Mouse (Mus musculus) B cell, adult 2 months (primary cell): Measurements from ENCODE around the gene Mettl9.
"Not testable (repeated sequence)": the region's sequence is repeated elsewhere in the genome, so short reads cannot be mapped to it uniquely, and the experiment has no call there.

Experiments used
- DNase-seq, 2 experiments: peaks; one replicate each; pipeline ENCODE4 v3.0.0; 2022

Mettl9 gene

DNA sequence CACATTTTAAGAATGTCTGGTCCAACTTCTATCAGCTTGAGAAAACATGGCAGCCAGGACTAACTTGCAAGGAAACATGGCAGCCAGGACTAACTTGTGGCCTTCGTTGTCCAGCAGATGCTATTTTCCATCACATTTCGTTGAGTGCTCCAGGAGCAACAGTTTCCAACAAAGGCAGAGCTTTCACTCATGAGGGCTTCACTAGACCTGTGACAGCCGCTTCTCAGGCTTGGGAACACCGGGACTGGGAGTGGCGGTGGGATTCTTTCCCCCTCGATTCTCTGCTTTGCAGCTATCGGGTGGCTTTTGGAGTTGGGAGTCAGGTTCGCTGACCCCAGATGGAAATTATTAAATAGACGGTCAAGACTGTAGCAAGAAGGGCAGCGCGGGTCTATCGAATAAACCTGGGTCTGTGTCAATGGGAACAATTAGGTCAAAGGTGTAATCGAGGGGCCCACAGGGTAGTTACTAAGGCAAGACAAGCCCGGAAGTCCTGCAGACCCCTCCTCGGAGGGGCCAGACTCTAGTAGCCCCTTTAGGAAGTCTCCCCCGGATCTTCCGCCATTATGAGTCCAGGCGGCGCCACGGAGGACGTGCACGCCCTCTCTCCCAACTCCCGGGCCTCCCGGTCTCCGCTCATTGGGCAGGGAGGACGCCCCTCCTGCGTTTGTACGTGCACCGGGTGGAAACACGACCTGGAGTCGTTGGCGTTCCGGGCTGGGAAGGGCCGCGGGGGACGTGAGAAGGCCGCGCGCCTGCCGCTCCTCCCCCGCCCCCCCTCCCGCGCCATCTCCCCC, at the start of gene Mettl9:
TSS of gene Mettl9 (plus strand) at position 590 of the 797 bp plus-strand sequence.
- DNase-seq = peak; percentile 93 to 94

DNA sequence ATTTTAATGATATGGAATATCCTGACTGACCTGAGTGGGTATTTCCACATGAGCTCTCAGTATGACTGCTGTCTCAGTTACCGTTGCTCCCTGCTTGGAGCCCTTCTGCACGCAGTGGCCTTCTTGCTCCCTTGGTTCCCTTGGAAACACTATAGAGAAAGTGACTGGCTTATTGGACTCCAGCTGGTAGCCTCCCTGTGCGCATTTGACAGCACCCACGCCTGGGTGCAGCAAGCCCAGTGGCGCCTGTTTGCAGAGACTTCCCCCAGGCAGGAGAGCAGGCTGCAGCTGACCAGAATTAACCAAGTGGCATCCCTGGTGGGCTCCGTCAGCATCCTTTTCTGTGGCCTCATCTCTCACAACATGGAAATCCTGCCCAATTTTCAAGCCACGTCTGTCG, 43.1 kb upstream of the Mettl9 start:
- DNase-seq = no peak

DNA sequence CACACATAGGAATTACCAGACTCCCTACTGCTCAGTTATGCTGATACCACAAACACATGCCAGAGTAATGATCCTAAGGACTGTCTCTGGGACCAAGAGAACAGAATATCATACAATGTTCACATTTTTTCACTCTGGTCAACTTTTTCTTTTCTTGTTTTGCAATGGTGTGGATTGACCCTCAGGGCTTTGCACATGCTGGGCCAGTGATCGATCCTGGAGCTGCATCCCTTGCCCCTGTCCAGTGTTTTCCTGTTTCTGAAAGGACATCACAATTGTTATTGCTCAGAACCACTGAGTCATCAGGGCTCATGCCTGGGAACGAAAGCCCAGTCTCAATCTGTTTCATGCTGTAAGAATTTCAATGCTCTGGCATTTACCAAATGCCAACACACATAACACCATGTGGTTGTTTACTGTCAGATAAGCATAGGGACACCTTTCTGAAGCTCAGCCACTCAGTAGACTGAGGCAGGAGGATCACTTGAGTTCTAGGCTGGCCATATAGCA, 35.2 kb upstream of the Mettl9 start:
- DNase-seq = no peak

DNA sequence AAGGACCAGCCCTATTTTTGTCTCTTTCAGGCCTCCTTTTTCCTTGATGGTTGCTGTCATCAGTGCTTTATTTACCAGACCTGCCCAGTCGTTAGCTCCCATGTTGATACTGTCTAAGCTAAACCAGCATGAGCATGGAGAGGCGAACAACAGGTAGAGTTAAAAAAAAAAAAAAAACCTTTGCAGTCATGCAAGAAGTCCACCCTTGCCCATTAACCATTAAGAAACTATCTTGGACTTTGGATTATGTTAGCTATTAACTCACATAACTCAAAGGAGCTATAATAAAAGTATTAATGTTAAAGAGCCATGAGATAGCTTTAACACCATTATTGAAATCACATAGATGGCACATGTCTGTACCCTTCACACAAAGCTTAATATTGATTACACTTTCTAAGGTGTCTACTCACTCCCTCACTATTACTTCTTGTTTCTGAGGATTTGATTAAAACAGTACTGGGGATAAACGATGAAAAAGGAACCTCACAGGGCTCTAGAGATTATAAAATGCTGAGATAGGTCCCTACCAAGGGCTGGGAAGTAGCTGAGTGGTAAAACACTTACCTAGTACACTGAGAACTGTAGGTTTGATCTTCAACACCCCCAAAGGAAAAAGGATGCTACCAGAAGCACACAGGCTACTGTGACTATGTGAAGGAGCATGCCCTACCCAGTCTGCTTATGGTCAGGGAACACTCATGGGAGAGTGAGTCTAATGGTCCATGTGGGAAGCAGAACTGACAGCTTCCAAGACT, 34.0 kb upstream of the Mettl9 start:
- no peak for DNase-seq

DNA sequence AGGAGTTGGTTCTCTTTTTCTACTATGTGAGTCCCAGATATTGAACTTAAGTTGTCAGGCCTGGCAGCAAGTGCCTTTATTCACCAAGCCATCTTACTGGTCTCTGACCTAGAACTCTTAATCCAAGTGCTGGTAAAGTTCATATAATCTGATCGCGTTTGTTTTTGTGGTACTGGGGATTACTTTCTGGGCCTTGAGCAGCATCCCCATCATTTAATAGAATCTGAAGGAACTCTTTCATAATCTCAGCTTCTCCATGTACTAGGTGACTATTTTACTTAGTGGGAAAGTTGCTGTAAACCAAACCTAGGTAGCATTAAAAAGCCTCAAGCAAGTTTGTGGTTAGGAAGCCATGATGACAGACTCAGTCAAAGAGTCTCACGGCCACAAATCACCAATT, 32.4 kb upstream of the Mettl9 start:
- DNase-seq = no peak

DNA sequence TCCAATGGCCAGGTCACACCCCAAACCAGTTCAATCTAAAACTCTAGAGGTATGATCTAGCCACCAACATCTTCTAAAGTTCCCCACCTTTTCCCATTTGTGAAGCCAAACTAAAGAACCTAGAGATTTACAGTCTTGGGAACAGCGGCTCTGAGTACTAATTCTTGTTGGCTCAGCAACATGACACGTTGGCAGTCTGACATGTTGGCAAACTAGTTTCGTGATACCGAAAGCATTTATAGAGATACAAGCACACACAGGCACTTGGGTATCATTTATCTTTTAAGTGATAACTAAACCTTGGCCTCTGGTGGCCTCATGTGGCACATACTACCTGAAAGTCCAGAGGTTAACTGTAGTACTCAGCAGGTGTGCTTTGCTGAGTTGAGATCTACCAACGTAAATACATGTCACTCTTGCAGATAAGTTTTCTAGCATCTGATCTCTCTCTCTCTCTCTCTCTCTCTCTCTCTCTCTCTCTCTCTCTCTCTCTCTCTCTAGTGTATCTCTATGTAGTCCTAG, 31.8 kb upstream of the Mettl9 start:
- DNase-seq = no peak

DNA sequence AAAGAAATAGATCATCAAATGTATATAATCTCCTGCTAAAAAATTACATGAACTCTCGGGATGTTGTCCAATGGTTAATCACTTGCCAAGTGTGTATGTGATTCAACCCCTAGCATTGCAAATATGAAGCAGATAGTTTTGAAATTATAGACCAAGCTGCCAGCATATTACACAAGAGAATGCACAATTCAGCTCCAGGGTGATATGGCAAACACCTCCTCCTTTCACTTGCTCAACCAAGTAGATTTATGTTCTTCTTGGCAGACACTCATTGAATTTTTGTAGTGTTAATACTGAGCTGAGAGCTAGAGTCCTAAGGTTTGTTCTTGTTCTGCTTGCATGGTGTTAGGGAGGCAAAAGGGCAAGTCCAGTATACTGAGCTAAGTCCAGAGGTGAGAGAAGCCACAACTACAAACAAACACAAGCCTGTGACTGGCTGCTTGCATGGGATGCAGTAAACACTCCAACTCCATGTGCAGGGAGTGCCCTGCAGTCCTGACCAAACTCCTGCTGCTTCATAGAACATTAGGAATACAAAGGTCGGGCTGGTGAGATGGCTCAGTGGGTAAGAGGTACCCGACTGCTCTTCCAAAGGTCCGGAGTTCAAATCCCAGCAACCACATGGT, 30.3 kb upstream of the Mettl9 start:
- DNase-seq = no peak

DNA sequence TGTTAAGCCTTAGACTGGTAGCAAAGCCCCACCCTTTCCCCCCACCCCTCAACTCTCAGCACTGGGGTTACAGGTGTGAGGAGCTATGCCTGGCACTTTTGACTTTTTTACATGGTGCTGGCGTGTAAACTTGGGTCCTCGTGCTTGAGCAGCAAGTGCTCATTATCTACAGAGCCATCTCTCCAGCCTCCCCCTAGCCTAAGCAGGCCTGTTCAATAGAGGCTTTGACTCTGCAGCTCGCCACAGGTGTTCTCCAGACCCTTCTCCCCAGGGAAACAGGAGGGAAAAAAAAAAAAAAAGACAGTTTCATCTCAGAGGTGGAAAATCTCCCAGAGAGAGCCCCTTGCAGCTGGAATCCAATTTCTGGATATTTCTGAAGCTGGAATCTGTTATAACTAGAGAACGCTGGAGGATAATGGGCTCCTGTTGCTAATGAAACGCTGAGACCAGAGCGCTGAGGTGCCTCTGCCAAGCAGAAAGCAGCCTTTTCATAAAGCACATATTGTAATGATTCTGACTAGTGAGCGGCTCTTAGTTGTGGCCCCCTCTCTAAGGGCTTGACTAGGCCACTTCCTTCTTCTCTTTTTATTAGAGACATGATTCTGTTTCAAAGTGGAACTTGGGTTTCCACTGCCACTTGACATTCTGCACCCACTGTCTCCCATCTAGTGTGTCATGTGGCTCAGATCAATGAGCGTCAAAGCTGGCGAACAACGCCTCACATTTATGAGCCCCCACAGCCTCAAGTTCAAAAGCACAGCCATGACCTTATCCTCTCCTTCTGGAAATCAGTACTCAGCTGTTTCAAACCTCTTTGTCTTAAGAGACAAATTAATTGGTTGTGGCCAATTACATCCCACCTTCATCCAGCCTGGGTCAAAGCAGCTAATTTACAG, 22.2 kb upstream of the Mettl9 start:
- no peak for DNase-seq

DNA sequence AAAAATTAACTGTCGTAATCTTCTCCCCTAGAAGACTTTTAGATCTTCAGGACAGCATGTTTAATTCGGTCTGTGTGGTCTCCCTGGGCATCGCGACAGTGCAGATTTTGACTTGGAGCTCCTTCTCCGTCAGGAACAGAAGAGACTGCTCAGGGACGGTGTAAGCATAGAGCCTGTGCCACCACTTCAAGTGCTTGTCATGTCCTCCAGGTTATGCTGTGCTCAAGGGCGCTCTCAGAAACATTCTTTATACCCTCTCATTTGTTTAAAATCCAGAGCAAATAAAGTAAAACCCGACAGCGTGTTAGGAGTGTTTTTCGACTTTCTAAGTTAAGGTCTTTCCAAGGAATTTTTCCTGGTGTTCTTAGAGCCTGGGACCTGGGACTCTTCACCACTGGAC, 19.8 kb upstream of the Mettl9 start:
- no peak for DNase-seq

DNA sequence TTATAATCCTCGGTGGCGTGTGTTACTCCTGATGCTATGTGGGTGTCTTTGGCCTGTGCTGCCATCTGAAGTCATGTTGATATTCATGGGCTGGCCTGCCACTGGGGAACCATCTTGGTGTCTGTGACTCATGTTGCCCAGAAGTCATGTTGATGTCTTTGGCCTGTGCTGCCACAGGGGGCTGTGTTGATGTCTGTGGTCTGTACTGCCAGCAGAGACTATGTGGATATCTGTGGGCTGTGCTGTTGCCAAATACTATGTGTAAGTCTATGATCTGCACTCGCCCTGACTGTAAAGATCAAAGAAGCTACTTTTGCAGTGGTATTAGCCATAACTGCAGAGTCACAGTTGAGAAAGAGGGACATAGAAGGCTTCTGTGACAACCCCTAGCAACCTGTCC, 15.5 kb upstream of the Mettl9 start:
- no peak for DNase-seq

DNA sequence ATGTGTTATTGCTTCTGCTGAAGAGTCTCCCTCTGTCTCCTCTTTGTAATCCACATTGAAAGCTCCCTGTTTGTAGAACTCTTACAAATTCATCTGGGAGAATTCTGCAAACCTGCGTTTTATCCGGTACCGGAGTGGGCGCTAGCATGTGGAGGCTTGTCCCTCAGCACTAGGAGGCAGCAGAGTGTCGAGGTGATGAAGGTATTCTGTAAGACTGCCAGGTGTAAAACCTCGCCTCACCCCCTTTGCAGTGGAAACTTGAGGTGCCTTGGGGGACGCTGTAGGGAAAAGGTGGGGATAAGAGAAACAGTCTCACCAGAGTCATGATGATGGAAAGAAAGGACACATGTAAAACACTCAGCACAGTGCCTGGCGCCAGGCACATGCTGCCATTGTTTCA, 14.0 kb upstream of the Mettl9 start:
- no peak for DNase-seq

DNA sequence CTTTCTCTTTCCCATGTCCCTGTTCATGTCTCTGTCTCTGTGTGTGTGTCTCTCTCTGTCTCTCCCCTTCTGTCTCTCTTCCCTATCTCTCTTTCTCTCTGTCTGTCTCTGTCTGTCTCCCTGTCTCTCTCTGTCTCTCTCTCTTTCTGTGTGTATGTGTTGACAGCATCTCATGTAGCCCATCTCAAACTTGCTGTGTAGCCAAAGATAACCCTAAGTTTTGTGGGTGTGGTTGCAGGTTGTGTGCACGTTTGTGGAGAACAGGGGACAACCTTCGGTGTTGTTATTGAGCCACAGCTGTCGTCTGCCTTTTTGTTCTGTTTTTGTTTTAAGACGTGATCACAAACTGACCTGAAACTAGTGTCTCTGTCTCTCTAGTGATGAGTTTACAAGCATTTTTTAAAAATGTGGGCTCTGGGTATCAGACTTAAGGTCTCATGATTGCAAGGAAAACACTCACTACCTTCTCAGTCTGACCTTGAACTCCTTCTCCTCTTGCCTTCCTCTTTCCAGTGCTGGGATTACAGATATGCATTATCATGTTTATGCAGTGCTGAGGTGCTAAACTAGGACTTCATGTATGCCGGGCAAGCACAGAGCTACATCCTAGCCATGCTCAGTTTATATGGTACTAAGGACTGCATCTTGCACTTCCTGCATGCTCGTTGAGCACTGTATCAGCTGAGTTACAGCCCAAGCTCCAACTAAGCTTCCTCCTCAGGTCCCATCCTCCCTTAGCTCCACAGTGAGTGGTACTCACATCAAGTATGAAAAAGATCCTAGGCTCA, 8.8 kb upstream of the Mettl9 start:
- DNase-seq = no peak

DNA sequence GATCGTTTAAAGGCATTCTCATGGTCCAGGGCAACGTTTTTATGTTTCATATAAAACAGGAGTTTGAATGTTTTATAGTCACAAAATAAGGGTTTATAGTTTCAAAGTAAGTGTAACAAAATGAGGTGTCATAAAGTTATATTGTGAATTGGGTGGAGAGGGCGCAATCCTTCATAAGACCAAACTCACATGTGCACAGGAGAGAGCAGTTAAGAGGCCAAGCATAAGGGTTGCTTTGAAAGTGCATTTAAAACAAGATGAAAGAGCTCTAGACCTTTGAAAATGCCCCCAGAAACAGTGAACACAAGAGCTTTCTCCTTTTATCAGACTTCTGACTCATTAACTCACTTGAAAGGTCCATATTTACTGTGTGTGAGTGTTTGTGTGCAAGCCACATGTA, 7.9 kb upstream of the Mettl9 start:
- no peak for DNase-seq

DNA sequence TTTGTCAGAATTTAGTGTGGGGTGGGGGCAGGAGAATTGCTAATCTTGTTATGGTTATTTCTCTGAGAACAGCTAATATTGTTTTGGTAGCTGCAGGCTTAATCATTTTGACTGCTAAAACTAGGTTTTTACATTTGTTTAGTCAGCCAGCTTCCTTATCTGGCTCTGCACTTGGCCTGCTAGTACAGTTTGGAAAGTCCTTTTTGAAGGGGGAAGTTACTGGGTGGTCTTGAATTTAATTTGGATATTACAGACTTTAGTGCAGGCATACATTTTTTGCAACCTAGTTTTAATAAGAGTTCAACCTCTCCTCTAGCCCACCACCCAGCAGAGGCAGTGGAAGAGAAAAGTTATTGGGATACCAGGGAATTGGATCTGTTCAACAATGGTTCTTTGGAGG, 4.3 kb upstream of the Mettl9 start:
- not testable (repeated sequence) for DNase-seq

DNA sequence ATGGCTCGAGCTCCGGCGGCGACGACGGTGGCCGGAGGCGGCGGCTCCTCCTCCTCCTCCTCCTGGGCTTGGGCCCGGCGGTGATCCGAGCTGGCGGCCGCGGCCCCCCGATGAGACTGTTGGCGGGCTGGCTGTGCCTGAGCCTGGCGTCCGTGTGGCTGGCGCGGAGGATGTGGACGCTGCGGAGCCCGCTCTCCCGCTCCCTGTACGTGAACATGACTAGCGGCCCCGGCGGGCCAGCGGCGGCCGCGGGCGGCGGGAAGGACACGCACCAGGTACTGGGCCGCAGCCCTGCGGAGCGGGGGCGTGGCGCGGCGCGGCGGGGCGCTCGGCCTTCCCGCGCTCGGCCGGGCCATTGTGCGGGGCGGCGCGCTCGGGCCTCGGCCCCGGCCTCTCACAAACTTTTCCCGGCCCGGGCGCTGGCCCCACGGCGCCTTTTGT, 476 bp downstream of the Mettl9 start:
- DNase-seq = no peak

DNA sequence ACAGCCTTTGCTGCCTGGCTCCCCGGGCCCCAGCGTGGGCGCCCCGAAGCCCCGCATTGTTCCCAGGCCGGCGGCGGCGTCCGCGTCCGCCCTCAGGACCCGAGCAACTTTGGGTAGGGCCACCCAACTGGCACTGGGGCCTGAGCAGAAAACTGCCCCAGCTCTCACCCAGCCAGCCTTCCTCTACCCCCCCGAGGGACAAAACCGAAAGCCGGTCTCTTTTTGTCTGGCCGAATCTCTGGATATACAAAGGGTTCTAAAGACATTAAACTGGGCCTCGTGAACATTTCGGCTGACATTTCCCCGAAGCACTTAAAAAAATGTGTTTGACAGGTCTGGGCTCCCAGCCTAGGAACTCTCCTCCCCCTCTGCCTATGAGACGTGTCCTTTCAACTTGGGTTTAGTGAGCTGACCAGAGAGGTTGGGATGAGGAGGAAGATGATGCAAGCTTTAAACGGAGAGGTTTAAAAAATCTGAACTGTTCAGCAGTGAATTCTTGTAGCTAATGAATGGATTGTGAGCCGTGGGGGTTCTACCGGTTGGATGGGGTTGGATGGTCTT, 996 bp downstream of the Mettl9 start:
- DNase-seq = peak; percentile 32 to 36

DNA sequence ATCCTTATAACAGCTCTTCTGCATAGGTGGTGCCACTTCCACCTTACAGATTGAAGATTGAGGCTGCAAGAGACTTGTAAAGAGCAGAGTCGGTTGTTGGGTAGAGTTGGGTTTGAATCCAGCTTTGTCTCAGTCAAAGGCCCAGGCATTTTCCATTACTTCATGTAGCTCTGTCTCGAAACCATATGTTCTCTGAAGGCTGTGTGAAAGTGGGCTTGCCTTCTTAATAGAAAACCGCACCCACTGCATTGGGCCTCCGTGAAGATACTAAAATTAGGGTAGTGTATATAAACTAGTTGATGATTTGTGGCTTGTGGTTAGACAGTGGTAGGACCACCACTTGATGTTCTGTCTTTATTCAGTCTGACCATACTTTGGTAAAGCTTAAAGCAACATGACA, 6.3 kb downstream of the Mettl9 start:
- DNase-seq = no peak

DNA sequence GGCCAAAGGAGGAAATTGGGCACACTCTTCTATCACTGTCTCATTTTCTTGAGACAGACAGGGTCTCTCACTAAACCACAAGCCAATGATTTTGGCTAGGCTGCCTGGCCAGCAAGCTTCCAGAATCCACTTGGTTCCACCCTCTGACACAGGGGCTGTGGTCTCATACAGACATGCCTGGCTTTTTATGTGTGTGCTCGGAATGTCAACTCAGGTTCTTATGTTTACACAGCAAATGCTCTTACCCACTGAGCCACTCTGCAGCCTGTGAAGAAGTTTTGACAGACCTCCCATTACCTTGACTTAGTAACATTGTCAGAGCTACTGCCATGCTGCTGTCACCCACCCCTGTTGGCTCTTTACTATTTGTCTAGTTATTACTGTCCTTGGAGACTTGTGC, 7.7 kb downstream of the Mettl9 start:
- no peak for DNase-seq

DNA sequence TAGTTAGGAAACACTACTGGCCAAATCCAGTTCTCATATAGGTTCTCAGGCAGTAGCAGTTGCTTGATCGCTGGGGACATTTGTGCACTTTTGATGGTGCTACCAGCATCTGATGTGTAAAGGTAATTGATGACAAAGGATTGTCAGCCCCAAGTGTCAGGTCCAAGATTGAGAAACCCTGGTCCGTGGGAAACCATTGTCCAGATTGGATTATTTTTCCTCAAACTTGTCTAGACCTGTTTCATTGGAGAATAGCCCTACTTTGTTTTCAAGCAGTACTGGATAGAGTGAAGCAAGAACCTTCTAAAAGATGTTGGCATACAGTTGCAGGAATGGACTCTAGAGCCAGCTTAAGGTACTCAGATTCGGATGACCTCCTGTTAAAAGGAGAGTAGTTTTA, 8.8 kb downstream of the Mettl9 start:
- no peak for DNase-seq

DNA sequence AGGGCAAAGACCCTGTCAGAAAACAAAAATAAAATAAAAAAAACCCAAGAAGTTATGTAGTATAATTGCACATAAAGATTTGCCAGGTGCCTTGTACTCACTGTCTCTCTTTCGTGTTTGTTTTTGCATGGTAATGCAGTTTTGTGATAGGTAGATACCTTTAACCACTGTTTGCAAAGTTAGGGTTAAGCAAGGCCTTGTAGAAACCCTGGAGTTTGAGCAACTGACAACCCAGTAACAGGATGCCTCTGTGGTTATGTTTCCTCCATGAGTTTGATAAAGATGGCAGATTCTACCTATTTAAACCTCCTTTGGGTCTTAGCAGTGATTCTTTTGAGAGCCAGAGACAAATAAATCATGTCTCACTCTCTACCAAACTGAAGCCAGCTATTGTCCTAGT, 9.3 kb downstream of the Mettl9 start:
- no peak for DNase-seq

DNA sequence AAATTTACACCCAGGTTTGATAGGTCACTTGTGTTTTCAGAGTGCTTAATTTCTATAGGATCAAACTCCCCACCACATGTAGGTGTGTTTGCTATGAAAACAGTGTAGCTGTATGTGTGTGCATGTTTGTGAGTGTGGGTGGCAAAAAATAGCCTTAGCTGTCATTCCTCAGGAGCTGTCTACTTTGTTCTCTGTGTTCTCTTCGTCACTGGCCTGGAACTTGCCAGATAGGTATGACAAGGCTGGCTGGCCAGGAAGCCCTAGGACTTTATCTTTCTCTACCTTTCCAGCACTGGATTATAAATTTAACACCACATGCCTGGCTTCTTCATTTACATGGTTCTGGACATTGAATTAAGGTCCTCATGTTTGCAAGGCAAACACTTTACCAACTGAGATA, 10.0 kb downstream of the Mettl9 start:
- DNase-seq = no peak
